Mouse (Mus musculus) liver, embryonic 14.5 days (tissue): Measurements from ENCODE around the gene Methig1.

Experiments
- CTCF ChIP-seq: IDR thresholded peaks from 2 replicates; pipeline ENCODE4 v1.5.1; 2016; ENCODE audit warnings: antibody characterized with exemption, low read depth, control low read depth
- EP300 ChIP-seq: IDR thresholded peaks from 2 replicates; pipeline ENCODE4 v1.6.1; 2016; ENCODE audit warnings: antibody characterized with exemption, low read depth

- TF ChIP-seq CTCF = no peak
- no peak for TF ChIP-seq EP300
Observed at GRCm38 (mm10) chr15:100421059-100421757, 68.3 kb downstream of the Methig1 start.
